Mouse (Mus musculus): ENCODE measurements around the gene Cdk17.

Cdk17 gene

DNA sequence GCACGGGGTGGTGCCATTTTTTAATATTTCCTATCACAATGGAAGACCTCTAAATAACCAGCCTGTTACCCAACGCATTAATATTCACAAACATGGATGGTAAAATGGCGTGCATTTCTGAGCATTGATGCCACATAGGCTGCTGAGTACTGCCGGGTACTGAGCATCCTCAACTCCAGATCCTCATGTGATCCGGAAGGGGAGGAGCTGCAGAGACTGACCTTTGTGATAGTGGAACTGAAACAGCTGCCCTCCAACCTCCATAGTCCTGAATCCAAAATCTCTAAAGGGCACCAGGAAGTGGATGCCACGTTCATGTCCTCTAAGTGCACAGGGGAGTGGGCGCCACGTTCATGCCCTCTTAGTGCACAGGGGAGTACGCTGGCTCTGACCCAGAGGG lies 118.4 kb downstream of the Cdk17 start:
- DNase-seq (ENCODE audit: extremely low read depth, low read depth, low spot score) = no peak

DNA sequence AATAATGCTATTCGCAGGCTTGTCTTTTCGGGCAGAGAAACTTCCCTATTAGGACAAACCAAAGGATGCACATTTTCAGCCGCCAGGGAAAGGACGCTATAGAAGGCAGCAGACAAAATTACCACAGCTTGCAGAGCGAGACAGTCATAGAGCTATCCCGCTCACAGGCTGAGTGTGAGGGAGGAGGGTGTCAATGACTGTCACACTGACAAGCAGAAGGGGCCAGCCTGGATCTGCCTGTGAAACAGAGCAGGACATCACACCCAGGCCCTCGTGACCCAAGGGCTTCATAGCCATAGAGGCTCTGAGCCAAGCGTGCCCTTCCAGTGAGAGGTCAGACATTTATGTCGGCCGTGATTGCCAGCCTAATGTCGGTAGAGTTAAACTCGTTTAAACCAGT lies 119.9 kb downstream of the Cdk17 start:
- no peak for DNase-seq (ENCODE audit: extremely low read depth, low read depth, low spot score)

DNA sequence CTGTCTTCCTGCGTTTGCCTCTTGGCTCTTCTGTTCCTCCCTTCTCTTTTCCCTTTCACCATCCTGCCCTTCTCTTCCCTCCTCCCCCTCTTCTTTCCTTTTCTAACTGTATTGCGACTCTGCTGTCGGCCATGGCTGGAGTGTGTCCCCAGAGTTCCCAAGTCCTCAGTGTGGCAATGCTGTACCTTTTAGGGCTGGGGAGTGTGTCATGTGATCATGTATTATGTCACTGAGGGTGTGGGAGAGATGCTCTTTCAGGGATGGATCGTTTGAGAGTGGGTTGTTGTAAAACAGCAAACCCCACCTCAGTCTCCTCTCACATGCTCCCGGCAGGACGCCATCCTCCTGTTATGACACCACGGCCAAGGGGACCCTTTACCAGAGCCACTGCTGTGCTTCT lies 120.4 kb downstream of the Cdk17 start:
- DNase-seq (ENCODE audit: extremely low read depth, low read depth, low spot score) = no peak

DNA sequence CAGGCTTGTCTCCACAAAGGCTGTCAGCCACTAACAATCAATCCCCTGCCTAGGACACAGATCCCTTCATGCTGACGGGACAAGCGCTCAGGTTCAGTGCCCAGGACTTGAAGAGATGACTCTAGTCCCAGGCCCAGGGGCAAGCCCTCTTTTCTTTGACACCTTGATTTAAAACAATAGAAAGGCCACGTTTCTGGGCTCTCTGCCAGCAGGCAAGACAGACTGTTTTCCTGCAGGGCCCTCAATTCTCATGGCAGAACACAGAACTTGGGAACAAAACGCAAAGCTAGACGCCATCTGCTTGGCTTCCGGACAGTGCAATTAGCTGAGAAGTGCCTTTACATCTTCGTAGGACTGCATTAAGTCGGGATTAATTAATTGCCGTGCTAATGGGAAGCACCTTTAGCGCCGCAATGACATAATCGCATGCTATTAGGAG lies 121.9 kb downstream of the Cdk17 start:
- DNase-seq (ENCODE audit: extremely low read depth, low read depth, low spot score) = no peak

DNA sequence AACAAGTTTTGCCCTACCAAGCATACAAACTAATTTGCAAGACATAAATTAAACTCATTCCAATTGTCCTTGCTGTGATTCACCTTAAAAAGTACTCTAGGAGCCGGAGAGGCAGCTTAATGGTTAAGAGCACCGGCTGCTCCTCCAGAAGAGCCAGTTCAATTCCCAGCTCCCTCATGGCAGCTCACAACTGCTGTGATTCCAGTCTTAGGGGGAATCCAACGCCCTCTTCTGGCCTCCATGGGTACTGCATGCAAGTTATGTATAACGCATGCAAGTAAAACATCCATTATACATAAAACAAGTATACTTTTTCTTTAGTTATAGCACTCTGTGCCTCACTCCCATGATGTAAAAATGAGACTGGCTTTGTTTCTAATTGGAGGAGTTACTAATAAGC lies 122.6 kb downstream of the Cdk17 start:
- no peak for DNase-seq (ENCODE audit: extremely low read depth, low read depth, low spot score)

DNA sequence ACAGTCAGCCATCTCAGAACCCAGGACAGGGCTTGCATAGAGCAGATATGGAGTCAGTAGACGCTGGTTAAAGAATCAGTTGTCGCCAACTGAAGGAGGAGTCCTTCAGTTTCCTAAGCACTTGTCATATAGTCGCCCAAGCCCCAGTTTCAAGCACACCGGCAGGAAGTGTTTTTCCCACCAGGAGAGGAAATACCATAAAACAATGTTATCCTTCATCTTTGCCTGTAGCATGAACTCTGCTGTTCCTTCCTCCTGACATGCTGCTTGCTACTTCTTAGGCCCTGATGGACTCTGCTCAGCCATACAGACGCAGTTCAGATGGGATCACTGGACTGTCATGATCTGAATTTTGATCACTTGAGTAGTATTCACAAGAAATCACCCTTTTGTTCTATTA lies 124.8 kb downstream of the Cdk17 start:
- DNase-seq (ENCODE audit: extremely low read depth, low read depth, low spot score) = no peak

DNA sequence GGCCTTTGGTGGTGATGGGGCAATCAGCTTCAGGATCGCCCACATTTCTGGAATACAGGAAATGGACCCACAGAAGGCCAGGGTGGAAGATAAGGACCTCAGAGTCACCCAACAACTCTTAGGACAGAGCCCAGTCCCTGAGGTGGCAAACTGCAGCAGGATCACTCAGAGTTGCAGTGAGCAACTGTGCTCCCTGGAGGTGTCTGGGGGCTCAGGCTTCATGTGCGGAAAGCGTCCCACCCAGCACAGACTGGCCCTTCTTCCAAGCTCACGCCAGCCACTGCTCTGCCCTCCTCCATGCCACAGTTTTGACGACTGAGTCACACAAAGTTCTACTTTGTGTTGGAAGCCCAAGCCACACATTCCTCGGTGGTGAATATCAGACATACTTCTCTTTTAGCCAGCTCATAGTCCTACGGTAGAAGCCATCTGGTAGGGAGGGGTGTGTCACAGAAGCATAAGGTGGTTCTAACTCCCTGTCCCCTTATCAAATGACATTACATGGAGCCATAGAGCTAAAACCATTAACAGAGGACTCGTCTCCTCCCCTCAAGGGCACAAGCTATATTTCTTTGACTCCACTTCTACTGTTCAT lies 127.0 kb downstream of the Cdk17 start:
- DNase-seq (ENCODE audit: extremely low read depth, low read depth, low spot score) = no peak

DNA sequence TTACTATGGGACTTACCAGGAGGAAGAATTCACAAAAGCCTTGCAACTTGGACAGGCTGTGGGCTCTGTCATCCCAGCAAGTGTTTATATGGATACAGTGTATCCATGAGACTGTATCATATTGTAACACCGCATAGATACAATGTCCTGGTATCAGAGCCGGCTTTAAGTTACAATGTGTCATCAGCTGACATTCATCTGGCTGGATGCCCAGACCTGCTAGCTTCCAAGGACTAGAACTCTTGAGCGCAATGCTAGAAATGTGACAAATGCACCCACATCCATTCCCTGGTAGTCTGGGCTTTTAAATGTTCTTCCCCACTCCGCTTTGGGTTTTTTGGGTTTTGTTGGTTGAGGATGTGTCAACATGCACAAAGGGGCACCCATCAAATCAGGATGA lies 127.7 kb downstream of the Cdk17 start:
- DNase-seq (ENCODE audit: extremely low read depth, low read depth, low spot score) = no peak

DNA sequence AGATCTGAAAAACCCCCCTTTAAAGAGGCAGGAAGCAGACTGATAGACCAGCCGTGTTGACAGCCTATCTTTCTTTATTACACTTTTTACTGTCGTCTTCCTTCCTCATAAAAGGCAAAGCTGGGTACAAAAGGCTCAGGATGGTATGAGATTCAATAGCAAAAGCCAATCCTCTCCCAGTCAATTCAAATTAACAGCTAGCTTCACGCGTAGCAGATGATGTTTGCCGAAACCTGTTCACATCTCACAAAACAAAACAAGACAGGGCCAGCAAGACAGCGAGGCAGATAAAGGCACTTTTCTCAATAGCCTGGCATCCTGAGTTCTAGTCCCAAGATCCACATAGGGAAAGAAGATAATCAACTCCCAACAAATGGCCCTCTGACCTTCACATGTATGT lies 128.7 kb downstream of the Cdk17 start:
- DNase-seq (ENCODE audit: extremely low read depth, low read depth, low spot score) = no peak

DNA sequence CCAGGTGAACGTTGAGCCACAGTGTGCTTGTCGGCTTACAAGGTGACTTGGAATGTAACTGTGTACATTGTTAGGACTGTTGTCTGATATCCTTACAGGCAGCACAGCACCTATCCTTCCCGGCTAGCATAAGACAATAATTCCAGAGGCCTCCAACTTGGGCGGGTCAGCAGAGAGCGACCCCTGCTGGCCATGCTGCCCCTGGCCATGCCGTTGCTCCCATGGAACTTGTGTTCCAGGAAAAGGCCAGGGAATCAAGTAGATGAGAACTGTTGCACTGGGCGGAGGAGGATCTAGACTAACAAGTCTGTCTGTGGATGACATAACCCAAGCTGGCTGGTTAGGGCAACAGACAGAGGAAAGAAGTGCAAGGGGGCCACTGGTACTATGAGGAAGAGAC lies 130.7 kb downstream of the Cdk17 start:
- no peak for DNase-seq (ENCODE audit: extremely low read depth, low read depth, low spot score)

DNA sequence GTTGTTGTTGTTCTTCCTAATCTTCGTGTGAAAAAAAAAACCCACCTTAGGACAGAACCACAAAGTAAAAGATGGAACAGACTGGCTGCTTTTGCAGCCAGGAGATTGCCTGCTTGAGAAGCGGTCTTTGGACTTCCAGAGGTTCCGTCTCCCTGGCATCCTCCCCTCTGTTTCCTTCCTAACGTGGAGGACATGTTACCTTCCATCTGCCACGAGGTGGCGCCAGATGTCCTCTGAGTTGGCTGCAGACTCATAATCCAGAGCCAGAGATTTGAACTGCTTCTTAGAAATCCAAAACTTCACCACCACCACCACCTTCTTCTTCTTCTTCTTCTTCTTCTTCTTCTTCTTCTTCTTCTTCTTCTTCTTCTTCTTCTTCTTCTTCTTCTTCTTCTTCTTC lies 131.2 kb downstream of the Cdk17 start:
- no peak for DNase-seq (ENCODE audit: extremely low read depth, low read depth, low spot score)

DNA sequence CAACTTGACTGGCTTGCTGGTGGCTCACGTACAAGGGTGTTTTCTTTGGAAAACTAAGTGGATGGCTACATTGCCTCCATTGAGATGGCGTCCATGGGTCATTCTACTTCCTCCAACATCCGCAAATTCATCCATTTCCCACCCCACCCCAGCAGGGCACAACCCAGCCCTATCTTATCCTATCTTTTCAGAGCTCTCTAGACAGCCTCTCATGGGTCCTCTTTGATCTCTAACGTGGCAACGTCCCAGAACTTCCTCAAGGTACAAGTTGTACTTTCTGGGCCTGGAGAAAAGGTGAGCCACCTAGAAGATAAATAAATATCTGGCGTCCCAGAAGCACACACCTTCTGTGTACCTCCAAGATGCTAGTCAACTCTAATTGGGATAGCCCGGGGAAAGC lies 132.9 kb downstream of the Cdk17 start:
- DNase-seq (ENCODE audit: extremely low read depth, low read depth, low spot score) = no peak

DNA sequence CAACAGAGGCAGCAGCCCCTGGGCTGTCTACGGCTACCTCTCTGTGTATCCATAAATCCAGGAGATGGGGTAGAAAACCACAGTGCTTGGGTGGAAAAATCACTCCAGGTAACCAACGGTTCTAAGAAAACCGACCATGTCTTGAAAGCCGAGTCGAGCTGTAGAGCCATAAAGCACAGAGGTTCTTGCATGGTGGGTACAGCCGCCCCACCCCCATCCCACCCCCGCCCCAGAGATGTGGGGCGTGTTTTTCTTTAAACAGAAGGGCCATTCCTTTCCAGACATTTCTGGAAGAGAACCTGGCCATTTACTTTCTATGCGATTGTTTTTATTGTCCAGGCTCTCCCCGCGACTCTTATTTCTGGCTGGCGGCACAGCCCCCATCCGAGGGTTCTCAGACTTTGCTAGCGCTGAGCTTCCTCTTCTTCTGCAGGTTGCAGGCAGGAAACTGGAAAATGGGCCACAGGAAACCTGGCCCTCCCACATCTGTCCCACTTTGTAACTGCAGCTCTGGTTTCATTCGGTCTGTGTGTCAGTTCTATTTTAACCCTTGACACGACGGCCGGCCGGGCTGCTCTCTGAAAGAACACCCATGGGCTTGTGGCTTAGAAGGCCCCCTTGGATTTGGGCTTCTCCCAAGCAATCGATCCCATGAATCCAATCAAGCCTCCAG lies 134.0 kb downstream of the Cdk17 start:
- DNase-seq (ENCODE audit: extremely low read depth, low read depth, low spot score) = no peak

DNA sequence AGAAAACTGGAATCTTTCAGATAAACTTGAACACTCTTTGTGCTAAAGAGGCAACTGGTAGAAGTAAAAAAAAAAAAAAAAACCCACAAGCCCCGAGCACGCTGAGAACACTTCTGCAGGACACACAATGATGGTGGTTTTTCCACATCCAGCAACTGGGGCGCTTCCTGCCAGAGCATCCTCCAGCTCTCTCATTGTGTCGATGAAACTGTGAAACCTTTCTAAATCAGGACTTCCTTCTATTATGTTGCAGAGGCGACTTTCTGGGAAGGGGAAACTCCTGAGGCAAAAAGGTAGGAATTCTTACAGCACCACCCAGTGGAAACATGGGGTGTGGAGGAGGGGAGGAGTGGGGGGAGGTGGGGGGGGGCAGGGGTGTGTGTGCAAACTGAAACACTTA lies 137.1 kb downstream of the Cdk17 start:
- DNase-seq (ENCODE audit: extremely low read depth, low read depth, low spot score) = no peak

DNA sequence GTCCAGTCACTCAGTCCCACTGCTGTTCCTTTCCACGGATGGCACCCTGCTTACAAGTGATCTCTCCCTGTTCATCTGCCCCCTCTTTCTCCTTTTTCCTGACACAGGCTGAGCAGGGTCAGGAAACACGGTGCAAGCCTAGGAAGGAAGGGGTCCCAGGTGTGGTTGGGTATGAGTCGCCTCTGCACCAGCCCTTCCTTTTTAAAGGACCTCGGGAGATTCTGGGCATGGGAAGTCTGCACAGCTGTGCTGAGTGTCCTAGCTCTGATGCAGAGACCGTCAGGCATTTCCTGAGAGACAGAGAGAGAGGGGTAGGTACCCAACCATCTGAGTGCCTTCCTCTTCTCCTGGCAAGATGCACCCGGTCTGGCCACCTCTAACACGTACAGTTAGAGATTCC lies 137.5 kb downstream of the Cdk17 start:
- DNase-seq (ENCODE audit: extremely low read depth, low read depth, low spot score) = no peak

DNA sequence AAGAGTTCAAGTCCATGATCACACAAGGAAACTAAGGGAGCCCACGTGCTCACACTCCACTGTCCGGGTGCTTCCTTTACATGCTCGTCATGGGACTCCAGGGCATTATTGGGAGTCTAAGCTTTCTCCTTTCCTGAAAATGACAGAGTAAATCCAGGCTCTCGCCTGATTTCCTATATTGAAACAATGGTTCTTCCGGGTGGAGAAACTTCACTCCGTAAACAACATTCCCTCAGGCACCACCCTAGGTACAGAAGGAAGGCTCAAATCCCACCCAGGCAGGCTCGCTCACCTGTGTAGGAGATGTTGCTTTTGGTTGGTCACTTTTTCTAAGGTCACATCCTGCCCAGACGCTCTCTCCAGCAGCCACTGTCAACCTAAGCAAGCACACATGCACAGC lies 141.2 kb downstream of the Cdk17 start:
- no peak for DNase-seq (ENCODE audit: extremely low read depth, low read depth, low spot score)

DNA sequence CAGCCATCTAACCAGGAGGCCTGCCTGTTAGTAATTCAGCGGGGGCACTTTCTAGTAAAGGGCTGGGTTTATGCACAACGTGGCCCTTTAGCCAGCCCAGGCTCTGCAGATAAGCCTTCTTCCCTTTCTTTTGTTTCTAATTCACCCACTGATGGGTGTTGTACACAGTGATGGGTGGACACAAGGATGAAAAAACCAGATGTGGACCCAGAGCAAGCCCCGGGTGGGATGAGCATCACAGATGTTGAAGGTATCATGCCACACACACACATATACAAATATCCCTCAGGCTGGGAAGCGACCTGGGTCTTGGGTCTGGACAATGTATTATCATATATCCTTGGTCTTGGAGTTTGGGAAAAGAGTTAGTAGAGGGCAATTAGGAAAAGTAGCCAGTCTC lies 142.6 kb downstream of the Cdk17 start:
- no peak for DNase-seq (ENCODE audit: extremely low read depth, low read depth, low spot score)

DNA sequence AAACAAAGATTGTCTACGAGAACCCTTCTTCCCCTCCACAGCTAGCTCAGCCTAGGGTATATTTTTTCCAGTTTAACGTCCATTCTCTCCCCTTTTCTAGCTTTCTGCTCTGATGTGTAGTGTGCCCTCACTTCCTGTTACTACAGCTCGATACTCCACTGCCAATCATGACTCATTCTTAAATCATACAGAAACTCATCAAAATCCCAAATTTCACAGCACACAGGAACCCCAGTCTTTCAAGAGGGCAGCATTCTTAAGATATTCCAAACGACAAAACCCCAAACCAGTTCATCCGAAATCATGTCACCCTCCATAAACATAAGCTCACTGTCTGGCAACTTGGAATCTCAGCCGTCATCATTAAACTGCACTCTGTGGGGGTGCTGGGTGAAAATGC lies 145.3 kb downstream of the Cdk17 start:
- no peak for DNase-seq (ENCODE audit: extremely low read depth, low read depth, low spot score)

DNA sequence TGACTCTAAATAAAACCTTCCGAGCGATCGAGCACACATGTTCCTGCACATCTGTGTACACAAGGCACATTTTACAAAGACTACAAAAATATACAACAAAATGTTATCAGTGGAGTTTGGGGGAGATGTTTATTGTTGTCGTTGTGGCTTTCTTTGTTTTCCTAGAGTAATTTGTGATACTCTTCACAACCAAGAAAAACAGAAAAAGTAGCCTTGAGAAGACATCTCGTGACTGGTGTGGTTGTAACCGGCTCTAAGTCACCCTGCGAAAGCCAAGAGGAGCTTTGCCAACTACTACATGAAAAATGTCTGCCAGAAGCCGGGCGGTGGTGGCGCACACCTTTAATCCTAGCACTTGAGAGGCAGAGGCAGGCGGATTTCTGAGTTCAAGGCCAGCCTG lies 145.7 kb downstream of the Cdk17 start:
- DNase-seq (ENCODE audit: extremely low read depth, low read depth, low spot score) = no peak

DNA sequence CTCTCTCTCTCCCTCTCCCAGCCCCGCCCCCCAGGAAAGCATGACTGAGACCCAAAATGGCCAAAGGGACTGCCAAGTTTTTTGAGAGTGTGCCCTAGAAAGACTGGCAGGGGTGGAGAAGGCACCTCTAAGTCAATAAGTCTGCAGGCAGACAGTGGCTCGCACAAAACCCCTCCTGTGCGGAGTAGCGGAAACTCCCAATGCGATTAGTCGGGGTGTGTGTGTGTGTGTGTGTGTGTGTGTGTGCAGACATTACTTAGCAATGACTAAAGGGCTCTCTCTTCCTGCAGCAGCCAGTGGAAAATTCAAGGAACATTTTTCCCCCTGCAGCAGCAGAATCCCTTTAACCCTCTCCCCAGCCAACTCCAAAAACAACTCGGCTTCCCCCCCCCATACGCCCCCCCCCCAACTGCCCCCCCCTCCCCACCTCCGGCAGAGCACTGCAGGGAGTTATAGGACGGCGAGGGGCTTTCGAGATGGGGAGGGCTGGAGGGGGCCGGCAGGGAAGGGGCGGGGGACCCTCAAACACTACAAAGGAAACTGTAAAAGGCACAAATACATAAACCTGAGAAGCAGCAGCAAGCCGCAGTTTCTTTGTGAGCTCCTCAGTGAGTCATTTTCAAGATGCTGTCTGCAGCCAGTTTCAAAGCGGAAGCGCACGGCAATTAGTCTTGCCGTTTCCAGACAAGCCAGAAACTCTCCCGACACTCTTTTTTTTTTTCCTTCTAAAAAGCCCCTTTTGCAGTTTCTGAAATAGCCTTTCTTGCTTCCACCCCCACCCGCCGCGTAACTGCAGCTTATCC lies 148.7 kb downstream of the Cdk17 start:
- no peak for DNase-seq (ENCODE audit: extremely low read depth, low read depth, low spot score)

DNA sequence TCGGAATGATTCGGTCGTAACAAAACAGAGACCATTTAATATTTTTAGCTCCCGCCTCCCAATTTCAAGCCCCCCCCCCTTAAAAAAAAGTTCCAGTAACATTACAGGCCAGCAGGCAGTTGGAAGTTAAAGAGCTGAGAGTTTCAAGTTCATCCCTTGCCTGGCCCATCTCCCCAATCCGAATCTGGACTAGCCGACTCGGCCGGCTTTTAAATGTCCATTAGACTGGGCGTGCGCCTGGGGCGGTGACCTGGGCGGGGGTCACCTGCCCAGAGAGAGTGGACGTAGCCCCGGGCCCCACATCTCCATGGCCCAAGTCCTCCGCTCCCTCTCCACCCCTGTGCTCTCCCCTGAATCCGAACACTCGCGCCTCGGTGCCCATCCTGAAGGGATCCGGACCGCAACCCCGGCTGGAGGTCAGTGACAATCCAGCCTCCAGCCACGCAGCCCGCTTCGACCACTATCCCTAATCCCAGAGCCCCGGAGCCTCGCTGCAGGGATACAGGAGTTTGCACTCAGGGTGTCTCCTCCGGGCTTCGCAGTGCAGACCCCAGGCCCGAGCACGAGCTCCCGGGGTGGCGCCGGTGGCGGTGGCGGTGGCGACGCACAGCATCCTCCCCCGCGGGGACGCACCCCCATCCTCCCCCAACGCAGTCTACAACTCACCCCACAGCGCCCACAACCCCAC lies 149.4 kb downstream of the Cdk17 start:
- no peak for DNase-seq (ENCODE audit: extremely low read depth, low read depth, low spot score)

Data from fat pad, adult 2 months (tissue).